Mouse (Mus musculus) gastrocnemius, postnatal 14 days (tissue): Measurements from ENCODE around the gene 5330417H12Rik. TPM values are rescaled to one million over a fixed set of nuclear protein-coding genes. Genes with fewer than 3 reads are reported as not detected.
A peak's percentile ranks its signal among the peaks of the same experiment; 100 is the strongest.

ENCODE experiments used
- DNase-seq: peaks from one replicate; pipeline ENCODE4 v3.0.0; 2021; ENCODE audit warnings: mixed read lengths
- intact Hi-C: fragments of 180-260 bp; cut with DNase I; formaldehyde crosslinking; loops from one replicate; pipeline ENCODE4 v1.15.1; 2025; ENCODE audit warnings: low total_unique reads
- long read RNA-seq, 2 experiments: library from polyadenylated mRNA; stranded (forward); transcript quantifications; one replicate each; pipeline ENCODE4 v2.0.0; 2021
- total RNA-seq, 2 experiments: library from RNA; stranded (reverse); gene quantifications; 2 replicates each; pipeline ENCODE4 v1.2.3; 2021

Gene 5330417H12Rik
- not detected for total RNA-seq
- long read RNA-seq, experiment 1, result 0 reads
- long read RNA-seq, experiment 2, result 0 reads

GRCm38 (mm10) chr7:107625061-107625460, at the start of gene 5330417H12Rik:
Gene 5330417H12Rik (minus strand): TSS chr7:107625161.
- no peak for DNase-seq
- intact Hi-C loops, result no loop called here

GRCm38 (mm10) chr7:107668514-107668913, 43.6 kb upstream of the 5330417H12Rik start:
- intact Hi-C loops, result no loop called here

GRCm38 (mm10) chr7:107666262-107666902, 41.4 kb upstream of the 5330417H12Rik start:
- intact Hi-C loops, result no loop called here
- DNase-seq, result no peak

More at GRCm38 (mm10) chr7:107668514-107668913, 43.6 kb upstream of the 5330417H12Rik start:
- DNase-seq, result no peak

GRCm38 (mm10) chr7:107665586-107666261, 40.8 kb upstream of the 5330417H12Rik start:
- intact Hi-C loops, result no loop called here

GRCm38 (mm10) chr7:107665221-107665585, 40.2 kb upstream of the 5330417H12Rik start:
- intact Hi-C loops, result no loop called here
- DNase-seq, result no peak

More at GRCm38 (mm10) chr7:107665586-107666261, 40.8 kb upstream of the 5330417H12Rik start:
- DNase-seq, result peak; percentile 43

- intact Hi-C loops, result loop anchor here (5.0 kb wide), 2 partner anchors 43 to 83 kb away; no protein-coding TSS in a partner anchor
- peak; percentile 58 for DNase-seq
Observed at GRCm38 (mm10) chr7:107664063-107665056, 39.4 kb upstream of the 5330417H12Rik start.

- intact Hi-C loops, result loop anchor here (5.0 kb wide), 2 partner anchors 44 to 84 kb away; no protein-coding TSS in a partner anchor
Observed at GRCm38 (mm10) chr7:107663621-107664020, 38.7 kb upstream of the 5330417H12Rik start.

GRCm38 (mm10) chr7:107661843-107662281, 36.9 kb upstream of the 5330417H12Rik start:
- no peak for DNase-seq
- intact Hi-C loops, result loop anchor here (5.0 kb wide), 2 partner anchors 45 to 85 kb away; no protein-coding TSS in a partner anchor

More at GRCm38 (mm10) chr7:107663621-107664020, 38.7 kb upstream of the 5330417H12Rik start:
- DNase-seq, result no peak

- DNase-seq, result peak; percentile 58
Observed at GRCm38 (mm10) chr7:107661189-107661842, 36.4 kb upstream of the 5330417H12Rik start.

GRCm38 (mm10) chr7:107659186-107659918, 34.4 kb upstream of the 5330417H12Rik start:
- intact Hi-C loops, result no loop called here
- no peak for DNase-seq

More at GRCm38 (mm10) chr7:107661189-107661842, 36.4 kb upstream of the 5330417H12Rik start:
- intact Hi-C loops, result loop anchor here (5.0 kb wide), 2 partner anchors 46 to 86 kb away; no protein-coding TSS in a partner anchor

GRCm38 (mm10) chr7:107656451-107656850, 31.5 kb upstream of the 5330417H12Rik start:
- DNase-seq, result no peak
- intact Hi-C loops, result no loop called here

GRCm38 (mm10) chr7:107651821-107652220, 26.9 kb upstream of the 5330417H12Rik start:
- intact Hi-C loops, result loop anchor here (5.0 kb wide), 1 partner anchor 70 kb away; no protein-coding TSS in a partner anchor
- DNase-seq, result no peak

GRCm38 (mm10) chr7:107649990-107650389, 25.0 kb upstream of the 5330417H12Rik start:
- intact Hi-C loops, result loop anchor here (5.0 kb wide), 1 partner anchor 72 kb away; no protein-coding TSS in a partner anchor
- no peak for DNase-seq

- DNase-seq, result no peak
Observed at GRCm38 (mm10) chr7:107648937-107649688, 24.2 kb upstream of the 5330417H12Rik start.

GRCm38 (mm10) chr7:107644987-107645386, 20.0 kb upstream of the 5330417H12Rik start:
- no peak for DNase-seq
- intact Hi-C loops, result no loop called here

More at GRCm38 (mm10) chr7:107648937-107649688, 24.2 kb upstream of the 5330417H12Rik start:
- intact Hi-C loops, result no loop called here

GRCm38 (mm10) chr7:107642586-107643275, 17.8 kb upstream of the 5330417H12Rik start:
- intact Hi-C loops, result no loop called here
- DNase-seq, result no peak

GRCm38 (mm10) chr7:107638026-107638425, 13.1 kb upstream of the 5330417H12Rik start:
- intact Hi-C loops, result no loop called here
- no peak for DNase-seq
